Mouse (Mus musculus) ES-Bruce4 (cell line): ENCODE measurements around the gene Nfib. TPM values are rescaled to one million over a fixed set of nuclear protein-coding genes. Genes with fewer than 3 reads are reported as not detected.

Experiments used
- H3K27ac ChIP-seq: 2 replicates; pipeline ENCODE4 v1.5.1; 2012; ENCODE audit warnings: low read length, inconsistent platforms; ENCODE audit not compliant: insufficient read depth
- H3K27me3 ChIP-seq: 2 replicates; pipeline ENCODE4 v1.6.1; 2012; ENCODE audit warnings: mild to moderate bottlenecking, low read length, inconsistent platforms; ENCODE audit not compliant: control insufficient read depth, poor library complexity, insufficient read depth, severe bottlenecking
- H3K36me3 ChIP-seq: 2 replicates; pipeline ENCODE4 v1.6.1; 2012; ENCODE audit warnings: inconsistent platforms, mild to moderate bottlenecking, low read length, moderate library complexity; ENCODE audit not compliant: control insufficient read depth, poor library complexity, insufficient read depth, severe bottlenecking
- H3K4me1 ChIP-seq: one replicate; pipeline ENCODE4 v1.8.1; 2011; ENCODE audit warnings: low read length; ENCODE audit not compliant: control insufficient read depth, insufficient read depth
- H3K4me3 ChIP-seq: 2 replicates; pipeline ENCODE4 v1.5.1; 2011; ENCODE audit warnings: low read depth, mild to moderate bottlenecking, low read length
- H3K9ac ChIP-seq: 2 replicates; pipeline ENCODE4 v1.6.1; 2012; ENCODE audit warnings: low read depth, mild to moderate bottlenecking, inconsistent platforms; ENCODE audit not compliant: poor library complexity, severe bottlenecking
- H3K9me3 ChIP-seq: replicated peaks from 2 replicates; pipeline ENCODE4 v1.6.1; 2012; ENCODE audit warnings: mild to moderate bottlenecking, low read length, inconsistent platforms; ENCODE audit not compliant: control insufficient read depth, poor library complexity, insufficient read depth, severe bottlenecking
- CTCF ChIP-seq: IDR thresholded peaks from one replicate; pipeline ENCODE4 v1.8.1; 2011; ENCODE audit warnings: low read depth, low read length
- EP300 ChIP-seq: IDR thresholded peaks from 2 replicates; pipeline ENCODE4 v1.6.1; 2011; ENCODE audit warnings: low read depth, low read length; ENCODE audit not compliant: insufficient read depth
- POLR2A ChIP-seq: IDR thresholded peaks from one replicate; pipeline ENCODE4 v1.8.1; 2011; ENCODE audit warnings: low read length; ENCODE audit not compliant: insufficient read depth
- polyA plus RNA-seq: library from polyadenylated mRNA; stranded (reverse); fragments of >200 nt; gene quantifications from 2 replicates; pipeline ENCODE4 v1.2.4, GENCODE M21; 2011; ENCODE audit warnings: low read depth; ENCODE audit not compliant: missing spikeins, insufficient read depth, insufficient read length

Nfib gene
- polyA plus RNA-seq, 1 experiment, result 4.6 TPM

DNA sequence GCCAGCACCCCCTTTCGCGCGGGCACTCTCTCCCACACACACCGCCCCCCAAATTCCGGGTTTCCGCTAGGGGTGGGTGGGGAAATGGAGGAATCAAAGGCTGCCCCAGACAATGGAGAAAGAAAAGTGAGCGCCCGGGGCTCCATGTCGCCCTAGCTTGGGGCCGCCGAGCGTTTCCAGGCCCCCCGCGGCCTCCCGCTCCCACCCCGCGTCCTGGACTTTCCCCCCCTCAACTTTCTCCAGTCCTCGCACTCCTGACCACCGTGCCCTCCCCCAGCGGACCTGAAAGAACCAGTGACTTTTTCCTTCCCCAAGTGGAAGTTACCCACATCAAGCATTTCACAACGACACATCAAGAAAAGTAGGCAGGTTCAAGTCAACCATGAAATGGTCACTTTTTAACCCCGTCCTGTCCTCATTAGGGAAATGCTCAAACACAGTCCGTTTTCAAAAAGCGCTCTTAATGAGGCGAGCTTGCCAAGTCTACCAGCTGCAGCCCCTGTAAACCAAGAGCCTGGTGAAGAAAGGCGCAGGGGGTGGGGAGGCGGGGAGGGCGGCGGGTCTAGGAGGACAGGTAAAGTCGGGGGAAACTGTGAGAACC lies 198.7 kb downstream of the Nfib start:
- H3K27ac ChIP-seq, result peak overlapping the region; percentile 58; the same call in 1 of the 2 replicates
- H3K9ac ChIP-seq, result peak overlapping the region; percentile 93
- H3K27me3 ChIP-seq, result no peaks in the 10 kb centered on the region
- H3K4me1 ChIP-seq, result peaks cover 2% of the 10 kb centered on the region
- no peaks in the 10 kb centered on the region for H3K36me3 ChIP-seq
- H3K9me3 ChIP-seq, result no peaks in the 10 kb centered on the region
- peak overlapping the region; percentile 67 for H3K4me3 ChIP-seq
- TF ChIP-seq POLR2A, result no peak
- no peak for TF ChIP-seq EP300
- TF ChIP-seq CTCF, result no peak

DNA sequence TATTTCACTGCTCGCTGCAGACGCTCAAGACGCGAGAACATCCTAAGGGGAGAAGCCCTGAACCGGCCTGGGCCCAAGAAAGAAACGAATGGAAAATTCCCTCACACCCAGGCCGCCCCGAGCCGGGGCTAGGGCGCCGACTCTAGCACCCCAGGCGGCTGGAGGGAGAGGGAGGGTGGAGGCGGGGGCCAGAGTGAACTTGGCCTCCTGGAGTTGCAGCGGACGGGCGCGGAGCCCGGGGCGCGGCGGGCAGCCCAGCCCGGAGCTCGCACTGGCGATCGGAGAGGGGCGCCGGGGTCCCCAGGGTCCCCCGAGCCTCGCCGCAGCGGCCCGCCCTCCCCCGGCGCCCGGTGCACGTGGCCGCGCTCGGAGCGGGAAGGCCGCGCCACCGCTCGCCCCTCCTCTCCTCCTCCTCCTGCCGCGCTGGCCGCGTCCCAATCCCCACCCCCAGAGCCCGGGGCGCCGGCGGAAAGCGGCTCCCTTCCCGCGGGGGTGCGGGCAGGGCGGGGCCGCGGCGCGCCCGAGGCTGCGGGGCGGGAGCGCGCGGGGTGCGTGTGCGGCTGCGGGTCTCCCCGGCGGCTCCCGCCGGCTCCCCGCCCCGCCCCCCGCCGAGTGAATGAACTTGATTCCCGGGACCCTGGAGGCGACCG lies 199.3 kb downstream of the Nfib start:
- Histone ChIP-seq H3K27me3 (no peaks in the 10 kb centered on the region), H3K36me3 (no peaks in the 10 kb centered on the region), H3K9ac (peak overlapping the region; percentile 93), H3K9me3 (no peaks in the 10 kb centered on the region), H3K27ac (peak overlapping the region; percentile 68), H3K4me3 (peak overlapping the region; percentile 90), H3K4me1 (no peaks in the 10 kb centered on the region)
- TF ChIP-seq POLR2A (no peak), EP300 (no peak), CTCF (no peak)

GRCm38 (mm10) chr4:82505121-82506031 lies 200.2 kb downstream of the Nfib start:
- Histone ChIP-seq H3K4me1 (no peaks in the 10 kb centered on the region), H3K9ac (peak overlapping the region; percentile 93), H3K9me3 (no peaks in the 10 kb centered on the region), H3K27ac (peak overlapping the region; percentile 82), H3K36me3 (no peaks in the 10 kb centered on the region), H3K27me3 (no peaks in the 10 kb centered on the region), H3K4me3 (peak overlapping the region; percentile 90)
- TF ChIP-seq POLR2A, result no peak
- TF ChIP-seq EP300, result no peak
- TF ChIP-seq CTCF, result no peak

DNA sequence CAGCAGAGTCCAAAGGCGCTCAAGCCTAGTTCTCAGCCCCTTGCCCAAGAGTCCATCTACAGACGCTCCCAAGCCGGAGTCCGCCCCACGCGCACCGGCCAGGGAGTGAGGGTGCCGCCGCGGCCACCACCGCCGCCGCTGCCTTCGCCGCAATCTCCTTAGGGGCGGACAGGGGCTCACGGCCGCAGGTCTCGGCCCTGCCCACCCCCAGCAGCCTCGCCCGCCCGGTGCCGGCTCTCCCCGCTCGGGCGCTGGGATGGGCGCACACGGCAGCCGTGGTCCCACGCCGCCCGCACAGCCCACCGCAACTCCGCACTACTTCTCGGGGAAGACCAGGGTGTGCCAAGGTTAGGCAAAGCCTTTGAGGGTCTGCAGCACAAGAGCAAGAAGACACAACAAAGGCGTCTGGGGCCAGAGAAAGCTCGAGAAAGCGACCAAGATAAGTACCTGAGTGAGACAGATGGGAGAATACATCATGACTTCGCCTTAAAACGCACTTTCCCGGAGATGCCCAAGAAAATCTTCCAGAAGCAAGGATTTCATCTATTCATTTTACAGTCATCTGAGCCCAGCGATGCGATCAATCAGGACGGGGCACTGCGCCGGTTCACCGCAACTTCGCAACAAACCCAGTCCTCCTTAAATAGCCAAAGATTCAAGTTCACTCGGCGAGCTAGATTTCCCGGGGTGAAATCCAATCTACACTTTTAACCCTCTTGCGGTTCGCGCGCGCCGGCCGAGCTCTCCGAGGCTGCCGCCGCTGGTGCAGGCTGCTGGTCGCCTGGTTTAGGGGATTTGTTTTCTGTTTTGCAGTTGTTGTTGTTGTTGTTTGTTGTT lies 201.0 kb downstream of the Nfib start:
- Histone ChIP-seq H3K9me3 (no peaks in the 10 kb centered on the region), H3K4me1 (no peaks in the 10 kb centered on the region), H3K4me3 (peak overlapping the region; percentile 68), H3K36me3 (no peaks in the 10 kb centered on the region), H3K27ac (peak overlapping the region; percentile 30), H3K27me3 (no peaks in the 10 kb centered on the region), H3K9ac (peak overlapping the region; percentile 93)
- TF ChIP-seq POLR2A, result no peak
- no peak for TF ChIP-seq EP300
- no peak for TF ChIP-seq CTCF

GRCm38 (mm10) chr4:82504015-82504283 lies 201.6 kb downstream of the Nfib start:
- Histone ChIP-seq H3K36me3 (no peaks in the 10 kb centered on the region), H3K27ac (no peak overlapping the region), H3K4me1 (no peaks in the 10 kb centered on the region)

More at GRCm38 (mm10) chr4:82504015-82504283, 201.6 kb downstream of the Nfib start:
- Histone ChIP-seq H3K9ac (peak overlapping the region; percentile 93), H3K9me3 (no peaks in the 10 kb centered on the region), H3K4me3 (peak overlapping the region; percentile 68), H3K27me3 (no peaks in the 10 kb centered on the region)
- TF ChIP-seq CTCF (no peak), POLR2A (no peak), EP300 (no peak)
